Mouse (Mus musculus): ENCODE data around the gene Duoxa2. TPM values are rescaled to one million over a fixed set of nuclear protein-coding genes. Genes with fewer than 3 reads are reported as not detected.

Duoxa2 gene
- polyA plus RNA-seq (2014; fragmentation: Nextera tagmentation; extraction: Ambion mirVana), result not detected in 2 replicates

DNA sequence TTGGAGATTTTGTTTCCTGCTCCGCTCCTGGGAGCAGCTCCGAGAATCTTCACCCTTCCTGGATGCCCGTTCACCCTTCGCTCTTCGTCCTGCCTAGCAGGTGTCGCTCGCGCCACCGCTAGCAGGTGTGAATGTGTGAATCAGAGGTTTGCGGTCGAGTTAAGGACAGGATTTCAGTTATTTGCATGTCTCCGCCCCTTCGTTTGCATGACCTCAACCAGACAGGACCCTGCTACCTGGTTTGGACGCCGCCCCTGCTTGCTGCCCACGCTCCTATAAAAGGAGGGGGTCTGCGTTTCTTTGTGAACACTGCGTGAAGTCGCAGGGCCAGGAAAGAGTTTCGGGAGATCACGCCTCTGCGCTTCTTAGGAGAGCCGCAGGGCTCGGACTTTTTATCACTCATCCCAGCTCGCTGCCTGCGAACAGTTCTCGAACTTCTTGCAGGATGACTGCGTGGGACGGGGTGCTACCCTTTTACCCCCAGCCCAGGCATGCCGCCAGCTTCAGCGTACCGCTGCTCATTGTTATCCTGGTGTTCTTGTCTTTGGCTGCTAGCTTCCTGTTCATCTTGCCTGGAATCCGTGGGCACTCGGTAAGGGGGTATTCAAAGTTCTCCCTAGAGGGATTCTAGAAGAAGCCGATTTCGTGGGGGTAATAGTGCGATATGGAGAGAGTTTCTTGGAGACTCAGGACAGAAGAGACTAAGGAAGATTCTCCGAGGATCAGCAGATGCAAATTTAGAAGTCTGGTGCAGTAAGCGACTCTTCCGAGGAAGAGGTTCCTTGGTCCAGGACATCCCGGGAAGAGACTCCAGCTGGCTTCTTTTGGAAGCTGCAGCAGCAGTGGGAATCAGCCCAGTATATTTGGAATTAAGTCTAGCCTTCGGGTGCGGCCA, at the start of gene Duoxa2:
Duoxa2 (plus strand) TSS at position 305 of the 895 bp plus-strand sequence.
- ATAC-seq (replicated peaks; ENCODE audit: low FRiP score) (no peak), DNase-seq (ENCODE audit: low spot score) (no peak)
- Histone ChIP-seq H3K27ac (ENCODE audit: low read depth, low read length) (no peak within 1 kb of the TSS), H3K4me3 (ENCODE audit: low read depth, low read length) (peak within 1 kb of the TSS; percentile 9), H3K36me3 (ENCODE audit: control insufficient read depth, insufficient read depth, low read length) (no peaks in the 10 kb centered on the region), H3K9ac (ENCODE audit: low read length) (no peak within 1 kb of the TSS), H3K9me3 (ENCODE audit: control insufficient read depth, low read length) (no peaks in the 10 kb centered on the region), H3K4me1 (replicated peaks; ENCODE audit: control insufficient read depth, insufficient read depth, low read length) (peaks cover 22% of the 10 kb centered on the region), H3K4me2 (ENCODE audit: low read depth, low read length, severe bottlenecking) (peak within 1 kb of the TSS; percentile 37), H3K27me3 (ENCODE audit: control insufficient read depth, insufficient read depth, low read length) (peaks cover 84% of the 10 kb centered on the region)
- WGBS, result under 1% methylated on average over 43 of the region's 43 CpGs

DNA sequence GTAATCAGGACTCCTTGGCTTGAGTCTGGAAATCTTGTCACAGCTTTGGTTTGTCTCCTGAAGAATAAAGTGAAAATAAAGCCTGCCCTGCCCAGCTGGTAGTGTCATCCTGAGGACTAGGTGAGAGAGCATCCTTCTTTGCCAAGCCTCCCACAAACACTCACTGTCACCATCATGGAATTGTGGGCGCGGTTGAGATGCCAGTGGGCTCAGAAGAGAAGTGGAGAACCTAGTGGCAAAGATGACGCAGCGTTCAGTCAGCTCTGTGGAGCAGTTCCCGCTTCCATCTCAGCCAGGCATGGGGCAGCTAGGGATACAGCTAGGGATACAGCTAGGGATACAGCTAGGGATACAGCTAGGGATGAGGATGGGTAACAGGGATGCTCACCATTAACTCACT, 42.7 kb upstream of the Duoxa2 start:
- no peak for ATAC-seq (replicated peaks; ENCODE audit: low FRiP score)
- H3K36me3 ChIP-seq (ENCODE audit: control insufficient read depth, insufficient read depth, low read length), result no peaks in the 10 kb centered on the region
- no peaks in the 10 kb centered on the region for H3K4me1 ChIP-seq (replicated peaks; ENCODE audit: control insufficient read depth, insufficient read depth, low read length)
- no peaks in the 10 kb centered on the region for H3K27me3 ChIP-seq (ENCODE audit: control insufficient read depth, insufficient read depth, low read length)
- no peak overlapping the region for H3K9ac ChIP-seq (ENCODE audit: low read length)
- H3K4me2 ChIP-seq (ENCODE audit: low read depth, low read length, severe bottlenecking), result no peak overlapping the region
- no peak overlapping the region for H3K27ac ChIP-seq (ENCODE audit: low read depth, low read length)
- no peak overlapping the region for H3K4me3 ChIP-seq (ENCODE audit: low read depth, low read length)
- H3K9me3 ChIP-seq (ENCODE audit: control insufficient read depth, low read length), result no peaks in the 10 kb centered on the region
- no peak for DNase-seq (ENCODE audit: low spot score)
- 92% methylated on average over 5 of the region's 5 CpGs for WGBS

DNA sequence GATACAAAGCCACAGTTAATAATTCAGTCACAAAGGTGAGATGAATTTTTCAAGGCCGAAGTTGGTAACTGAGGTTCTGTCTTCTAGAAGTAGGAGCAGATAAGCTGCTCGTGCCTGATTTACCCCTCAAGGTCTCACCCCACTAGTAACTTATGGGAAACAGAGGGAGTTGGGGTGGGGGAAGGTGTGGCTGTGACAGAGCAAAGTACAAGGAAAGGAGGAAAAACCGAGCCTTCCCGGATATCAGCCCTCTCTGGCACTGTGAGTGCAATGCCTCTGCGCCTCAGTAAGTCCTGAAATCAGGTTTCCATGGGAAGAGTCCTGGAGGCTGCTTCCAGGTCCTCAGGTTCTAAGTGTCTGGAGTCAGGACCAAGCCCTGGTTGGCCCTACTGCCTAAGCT, 38.0 kb upstream of the Duoxa2 start:
- WGBS, result 83% methylated on average over 5 of the region's 5 CpGs

DNA sequence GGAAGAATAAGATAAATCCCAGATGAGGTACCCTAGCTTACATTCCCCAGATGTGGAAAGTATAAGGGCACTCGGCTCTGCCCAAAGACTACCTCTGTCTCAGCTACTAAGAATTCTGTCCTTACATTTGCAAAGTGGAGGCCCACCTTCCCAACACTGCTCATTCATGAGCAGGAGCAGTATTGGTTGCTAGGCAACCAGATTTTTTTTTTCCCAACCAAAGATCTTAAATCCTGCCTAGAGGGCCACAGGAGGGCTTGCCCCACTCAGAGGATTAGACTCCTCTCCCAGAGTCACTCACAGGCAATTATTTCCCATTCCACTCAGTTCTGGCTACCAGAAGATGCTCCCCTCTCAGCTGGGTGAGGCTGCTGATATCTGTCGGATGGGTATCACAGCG, 34.0 kb upstream of the Duoxa2 start:
- WGBS, result 41% methylated on average over 3 of the region's 3 CpGs
- Histone ChIP-seq H3K27ac (ENCODE audit: low read depth, low read length) (no peak overlapping the region), H3K4me1 (replicated peaks; ENCODE audit: control insufficient read depth, insufficient read depth, low read length) (peaks cover 10% of the 10 kb centered on the region; the same call in 1 of the 2 replicates), H3K4me3 (ENCODE audit: low read depth, low read length) (no peak overlapping the region), H3K9ac (ENCODE audit: low read length) (no peak overlapping the region), H3K4me2 (ENCODE audit: low read depth, low read length, severe bottlenecking) (no peak overlapping the region; the same call in 1 of the 2 replicates), H3K36me3 (ENCODE audit: control insufficient read depth, insufficient read depth, low read length) (no peaks in the 10 kb centered on the region), H3K9me3 (ENCODE audit: control insufficient read depth, low read length) (no peaks in the 10 kb centered on the region), H3K27me3 (ENCODE audit: control insufficient read depth, insufficient read depth, low read length) (no peaks in the 10 kb centered on the region)
- DNase-seq (ENCODE audit: low spot score) (peak; percentile 57), ATAC-seq (replicated peaks; ENCODE audit: low FRiP score) (peak; percentile 79)

More for the DNA sequence above, 38.0 kb upstream of the Duoxa2 start:
- Histone ChIP-seq H3K9ac (ENCODE audit: low read length) (no peak overlapping the region), H3K27me3 (ENCODE audit: control insufficient read depth, insufficient read depth, low read length) (no peaks in the 10 kb centered on the region), H3K4me2 (ENCODE audit: low read depth, low read length, severe bottlenecking) (no peak overlapping the region), H3K9me3 (ENCODE audit: control insufficient read depth, low read length) (no peaks in the 10 kb centered on the region), H3K4me3 (ENCODE audit: low read depth, low read length) (no peak overlapping the region), H3K4me1 (replicated peaks; ENCODE audit: control insufficient read depth, insufficient read depth, low read length) (peaks cover 10% of the 10 kb centered on the region; the same call in 1 of the 2 replicates), H3K27ac (ENCODE audit: low read depth, low read length) (no peak overlapping the region), H3K36me3 (ENCODE audit: control insufficient read depth, insufficient read depth, low read length) (no peaks in the 10 kb centered on the region)
- DNase-seq (ENCODE audit: low spot score) (no peak), ATAC-seq (replicated peaks; ENCODE audit: low FRiP score) (no peak)

DNA sequence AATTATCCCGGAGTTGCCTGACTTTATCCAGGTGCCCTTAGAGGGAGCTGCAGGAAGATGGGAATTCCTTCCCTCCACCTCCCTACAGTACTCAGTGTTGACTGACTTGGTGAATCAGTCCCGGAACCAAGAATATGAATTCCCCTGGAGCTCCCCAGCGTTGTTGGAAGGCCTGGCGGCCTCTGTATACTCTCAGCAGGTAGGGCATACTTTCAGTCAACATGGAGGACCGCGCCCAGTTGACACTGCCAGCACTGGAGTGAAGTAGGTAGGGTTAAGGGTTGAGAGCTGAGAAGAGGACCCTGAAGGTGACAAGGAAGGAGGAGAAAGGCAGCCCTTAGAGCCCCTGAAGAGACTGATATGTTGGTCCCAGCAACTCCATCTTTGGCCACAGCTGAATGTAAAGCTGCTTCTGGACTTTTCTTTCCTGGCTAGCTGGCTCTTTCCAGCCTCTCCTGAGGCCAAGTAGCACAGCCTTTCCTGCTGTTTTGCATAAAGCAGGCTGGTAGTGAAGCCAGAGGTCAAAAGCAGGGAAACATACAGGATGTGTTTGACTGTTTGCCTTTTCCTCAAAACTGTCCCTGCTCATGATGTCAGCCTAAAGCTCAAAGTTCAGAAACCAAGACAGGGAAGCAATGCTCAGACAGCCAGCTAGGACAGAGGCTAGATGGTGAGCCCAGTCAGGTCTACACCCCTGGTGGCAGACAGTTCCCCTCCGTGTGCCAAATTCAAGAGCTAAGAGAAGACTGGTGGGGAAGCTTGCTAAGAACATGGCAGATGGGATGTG, 32.1 kb upstream of the Duoxa2 start:
- Histone ChIP-seq H3K4me2 (ENCODE audit: low read depth, low read length, severe bottlenecking) (no peak overlapping the region), H3K9ac (ENCODE audit: low read length) (no peak overlapping the region), H3K4me1 (replicated peaks; ENCODE audit: control insufficient read depth, insufficient read depth, low read length) (peaks cover 10% of the 10 kb centered on the region; the same call in 1 of the 2 replicates), H3K9me3 (ENCODE audit: control insufficient read depth, low read length) (no peaks in the 10 kb centered on the region), H3K36me3 (ENCODE audit: control insufficient read depth, insufficient read depth, low read length) (no peaks in the 10 kb centered on the region), H3K27ac (ENCODE audit: low read depth, low read length) (no peak overlapping the region), H3K4me3 (ENCODE audit: low read depth, low read length) (no peak overlapping the region), H3K27me3 (ENCODE audit: control insufficient read depth, insufficient read depth, low read length) (no peaks in the 10 kb centered on the region)
- no peak for ATAC-seq (replicated peaks; ENCODE audit: low FRiP score)
- no peak for DNase-seq (ENCODE audit: low spot score)
- WGBS, result 93% methylated on average over 7 of the region's 7 CpGs

DNA sequence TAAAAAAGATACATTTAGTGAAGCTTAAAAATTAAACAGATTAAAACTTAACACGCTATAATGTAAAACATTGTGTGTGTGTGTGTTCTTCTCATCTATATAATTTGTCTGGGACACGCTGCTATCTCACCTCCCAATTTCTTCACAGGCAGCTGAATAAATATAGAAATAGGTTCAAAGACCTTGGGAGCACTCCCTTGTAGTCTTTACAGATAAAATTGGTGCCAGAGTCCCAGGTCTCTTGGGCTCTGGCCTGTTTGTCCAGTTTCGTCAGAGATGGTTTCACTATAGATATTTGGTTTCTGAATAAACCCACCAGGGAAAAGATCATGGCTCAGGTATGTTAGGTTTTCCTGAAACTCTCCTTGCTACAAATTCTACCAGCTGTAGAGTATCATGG, 19.9 kb upstream of the Duoxa2 start:
- no peaks in the 10 kb centered on the region for H3K36me3 ChIP-seq (ENCODE audit: control insufficient read depth, insufficient read depth, low read length)
- ATAC-seq (replicated peaks; ENCODE audit: low FRiP score), result no peak
- H3K9ac ChIP-seq (ENCODE audit: low read length), result no peak overlapping the region
- H3K27me3 ChIP-seq (ENCODE audit: control insufficient read depth, insufficient read depth, low read length), result no peaks in the 10 kb centered on the region
- H3K4me3 ChIP-seq (ENCODE audit: low read depth, low read length), result no peak overlapping the region
- no peak for DNase-seq (ENCODE audit: low spot score)
- H3K27ac ChIP-seq (ENCODE audit: low read depth, low read length), result no peak overlapping the region
- H3K4me2 ChIP-seq (ENCODE audit: low read depth, low read length, severe bottlenecking), result no peak overlapping the region
- 88% methylated on average over 3 of the region's 3 CpGs for WGBS
- H3K9me3 ChIP-seq (ENCODE audit: control insufficient read depth, low read length), result no peaks in the 10 kb centered on the region
- no peaks in the 10 kb centered on the region for H3K4me1 ChIP-seq (replicated peaks; ENCODE audit: control insufficient read depth, insufficient read depth, low read length)

DNA sequence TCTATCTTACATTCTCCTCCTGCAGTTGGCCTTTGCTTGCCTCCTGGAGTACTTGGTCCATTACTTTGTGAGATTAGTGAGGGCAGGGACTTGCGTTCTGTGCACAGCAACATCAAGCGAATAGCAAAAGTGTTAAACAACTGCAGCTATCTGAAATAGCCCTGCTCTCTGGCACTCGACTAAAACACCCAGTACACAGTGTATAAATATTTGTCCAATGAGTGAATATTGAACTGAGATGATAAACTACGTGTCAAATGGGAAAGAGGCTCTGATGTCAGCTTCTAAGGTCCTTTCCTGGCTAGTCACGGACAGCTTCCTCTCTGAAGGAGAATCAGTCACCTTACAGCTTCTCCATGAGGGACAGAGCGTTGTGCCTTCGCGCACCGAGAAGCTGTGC, 14.6 kb upstream of the Duoxa2 start:
- no peak for ATAC-seq (replicated peaks; ENCODE audit: low FRiP score)
- Histone ChIP-seq H3K27ac (ENCODE audit: low read depth, low read length) (no peak overlapping the region), H3K9me3 (ENCODE audit: control insufficient read depth, low read length) (no peaks in the 10 kb centered on the region), H3K4me2 (ENCODE audit: low read depth, low read length, severe bottlenecking) (no peak overlapping the region), H3K4me1 (replicated peaks; ENCODE audit: control insufficient read depth, insufficient read depth, low read length) (no peaks in the 10 kb centered on the region), H3K27me3 (ENCODE audit: control insufficient read depth, insufficient read depth, low read length) (no peaks in the 10 kb centered on the region), H3K4me3 (ENCODE audit: low read depth, low read length) (no peak overlapping the region), H3K36me3 (ENCODE audit: control insufficient read depth, insufficient read depth, low read length) (no peaks in the 10 kb centered on the region), H3K9ac (ENCODE audit: low read length) (no peak overlapping the region)
- 89% methylated on average over 9 of the region's 9 CpGs for WGBS
- no peak for DNase-seq (ENCODE audit: low spot score)

DNA sequence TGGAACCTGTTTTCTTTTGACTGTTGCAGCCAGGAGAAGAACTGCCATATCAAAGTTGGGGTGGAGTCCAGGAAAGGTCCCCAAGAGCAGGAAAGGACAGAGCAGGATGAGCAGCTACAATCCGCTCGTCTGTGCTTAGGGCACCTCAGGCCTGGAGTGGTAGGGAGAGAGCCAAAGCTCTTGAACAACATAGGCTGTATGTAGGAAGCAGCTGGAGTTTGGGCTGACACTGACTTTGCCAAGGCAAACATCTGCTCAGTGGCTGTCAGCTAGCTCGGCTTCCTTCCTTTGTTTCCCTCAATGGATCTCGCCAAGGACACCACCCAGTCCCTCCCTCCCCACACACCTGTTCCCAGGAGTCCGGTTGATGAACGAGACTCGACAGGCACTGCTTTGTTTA, 12.6 kb upstream of the Duoxa2 start:
- Histone ChIP-seq H3K27me3 (ENCODE audit: control insufficient read depth, insufficient read depth, low read length) (no peaks in the 10 kb centered on the region), H3K9me3 (ENCODE audit: control insufficient read depth, low read length) (no peaks in the 10 kb centered on the region), H3K36me3 (ENCODE audit: control insufficient read depth, insufficient read depth, low read length) (no peaks in the 10 kb centered on the region), H3K27ac (ENCODE audit: low read depth, low read length) (no peak overlapping the region), H3K4me1 (replicated peaks; ENCODE audit: control insufficient read depth, insufficient read depth, low read length) (no peaks in the 10 kb centered on the region), H3K4me3 (ENCODE audit: low read depth, low read length) (no peak overlapping the region), H3K9ac (ENCODE audit: low read length) (no peak overlapping the region), H3K4me2 (ENCODE audit: low read depth, low read length, severe bottlenecking) (no peak overlapping the region)
- WGBS, result 71% methylated on average over 7 of the region's 7 CpGs
- no peak for ATAC-seq (replicated peaks; ENCODE audit: low FRiP score)
- DNase-seq (ENCODE audit: low spot score), result no peak

All from forebrain, embryonic 11.5 days (tissue).